Mouse (Mus musculus) bone marrow macrophage, adult 2 months (primary cell): ENCODE measurements at regions not wholly inside any gene's neighbourhood (a gene's known extent, or its start where the extent isn't known, plus 50 kb on each side); places are given as distances from the start of the nearest gene placed in this dataset.

Source experiments
- CTCF ChIP-seq: IDR thresholded peaks from 2 replicates; pipeline ENCODE4 v1.5.1; 2012; ENCODE audit warnings: low read depth, mild to moderate bottlenecking, low read length, moderate library complexity
- POLR2A ChIP-seq: IDR thresholded peaks from 2 replicates; pipeline ENCODE4 v1.6.1; 2012; ENCODE audit warnings: mild to moderate bottlenecking, low read depth, low read length, borderline replicate concordance

DNA sequence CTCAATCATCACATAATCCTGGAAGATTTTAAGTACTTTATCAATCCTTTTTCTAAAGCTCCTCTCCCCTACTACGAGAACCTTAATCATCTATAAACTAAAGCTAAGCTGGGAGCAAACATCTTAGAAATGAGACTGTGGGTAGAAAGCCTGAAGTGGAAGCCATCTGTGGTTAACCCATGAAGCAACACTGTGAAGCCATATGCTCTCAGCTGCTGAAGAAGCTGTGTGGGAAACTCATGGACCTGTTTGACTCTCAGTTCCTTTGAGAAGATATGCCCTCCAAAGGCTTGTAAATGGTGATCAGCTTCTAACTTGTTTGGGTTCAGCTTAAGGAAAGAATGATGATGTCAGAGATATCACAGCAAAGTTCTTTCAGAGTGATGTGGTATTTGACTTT is 372.2 kb upstream of the Mmadhc start:
- TF ChIP-seq CTCF (no peak), POLR2A (no peak)
